Comparison of ENCODE assay signal across 8 mouse cellular contexts in the genomic region with DNA sequence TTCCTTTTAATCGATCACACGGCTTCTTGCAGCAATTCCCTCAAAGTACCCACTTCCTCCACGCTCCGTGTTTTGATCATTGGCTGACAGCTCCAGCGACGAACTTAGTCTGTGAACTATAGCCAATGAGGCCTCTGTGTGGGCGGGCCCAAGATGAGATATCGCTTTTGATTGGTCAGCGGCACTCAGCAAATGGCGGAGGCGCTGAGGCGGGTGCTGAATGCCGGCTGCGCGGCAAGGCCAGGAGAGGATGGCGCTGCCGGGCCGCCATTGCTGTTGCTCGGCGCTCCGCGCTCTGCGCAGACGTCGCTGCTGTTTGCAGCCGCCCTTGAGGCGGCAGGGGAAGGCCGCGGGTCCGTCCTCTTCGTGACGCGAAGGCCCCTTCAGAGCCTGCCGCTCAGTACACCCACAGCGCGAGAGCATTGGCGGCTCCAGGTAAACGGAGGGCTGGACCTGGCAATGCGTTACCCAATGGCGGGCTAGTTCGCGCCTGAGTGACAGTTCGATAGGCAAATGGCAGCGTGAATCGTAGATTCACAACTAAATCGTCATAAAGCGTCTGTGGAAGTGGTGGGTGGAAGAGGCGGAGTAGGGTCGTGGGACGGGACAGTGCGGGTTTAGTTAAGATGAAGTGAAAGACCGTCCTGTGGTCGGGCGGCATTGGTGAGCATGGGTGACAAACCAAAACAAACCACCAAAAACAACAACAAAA. TPM values are rescaled to one million over a fixed set of nuclear protein-coding genes. Genes with fewer than 3 reads are reported as not detected.
DNase-seq lines count a peak whose midpoint lies in the region; ATAC-seq and TF ChIP-seq lines count a peak whose summit lies in the region.

A gene (plus strand): TSS at position 186 of the 712 bp plus-strand sequence.

- peaks cover 19% of the 10 kb centered on the region for H3K27me3 ChIP-seq in E14TG2a.4 (ENCODE audit: insufficient read depth, low read length)
- peaks cover 19% of the 10 kb centered on the region for H3K27me3 ChIP-seq in forebrain, embryonic 12.5 days
- H3K27me3 ChIP-seq in heart, postnatal 0 days (ENCODE audit: control insufficient read depth, insufficient read depth, low read length) = peaks cover 10% of the 10 kb centered on the region
- H3K27me3 ChIP-seq in liver, embryonic 16.5 days (ENCODE audit: control insufficient read depth, insufficient read depth, low read depth, low read length) = peaks cover 1% of the 10 kb centered on the region; the same call in 1 of the 2 replicates
- peaks cover 21% of the 10 kb centered on the region for H3K27me3 ChIP-seq in neural tube, embryonic 13.5 days
- no peaks in the 10 kb centered on the region for H3K27me3 ChIP-seq in testis, adult 2 months (ENCODE audit: control insufficient read depth, insufficient read depth, low read length)

- WGBS in forebrain, embryonic 12.5 days = under 1% methylated on average over 49 of the region's 54 CpGs
- under 1% methylated on average over 54 of the region's 54 CpGs for WGBS in heart, postnatal 0 days
- under 1% methylated on average over 54 of the region's 54 CpGs for WGBS in liver, embryonic 16.5 days (ENCODE audit: insufficient replicate concordance)
- WGBS in neural tube, embryonic 13.5 days = under 1% methylated on average over 54 of the region's 54 CpGs

- TF ChIP-seq CTCF in E14TG2a.4 (conservative IDR thresholded peaks at IDR 0.05; ENCODE audit: low read length) = no peak; the same call in 1 of the 2 replicates
- TF ChIP-seq CTCF in heart, postnatal 0 days (IDR thresholded peaks at IDR 0.05; ENCODE audit: low read depth) = no peak
- TF ChIP-seq CTCF in testis, adult 2 months (IDR thresholded peaks at IDR 0.05; ENCODE audit: control insufficient read depth, insufficient read depth, insufficient replicate concordance, low read depth, low read length) = no peak

- peaks cover 31% of the 10 kb centered on the region for H3K36me3 ChIP-seq in E14TG2a.4 (ENCODE audit: insufficient read depth, low read length)
- 0 out of 2 replicates have a peak, but pooled peaks cover 4% of the 10 kb centered on the region for H3K36me3 ChIP-seq in forebrain, embryonic 12.5 days (replicated peaks)
- H3K36me3 ChIP-seq in heart, postnatal 0 days (replicated peaks; ENCODE audit: control insufficient read depth, insufficient read depth, low read length) = no peaks in the 10 kb centered on the region
- peaks cover 29% of the 10 kb centered on the region for H3K36me3 ChIP-seq in liver, embryonic 16.5 days (ENCODE audit: control insufficient read depth, insufficient read depth)
- no peaks in the 10 kb centered on the region for H3K36me3 ChIP-seq in neural tube, embryonic 13.5 days
- no peaks in the 10 kb centered on the region for H3K36me3 ChIP-seq in testis, adult 2 months (ENCODE audit: control insufficient read depth, insufficient read depth, low read length)

- 0 out of 2 replicates have a peak, but pooled peaks cover 4% of the 10 kb centered on the region for H3K9me3 ChIP-seq in E14TG2a.4 (ENCODE audit: low read length)
- H3K9me3 ChIP-seq in forebrain, embryonic 12.5 days = 0 out of 2 replicates have a peak, but pooled peaks cover 3% of the 10 kb centered on the region
- no peaks in the 10 kb centered on the region for H3K9me3 ChIP-seq in heart, postnatal 0 days (replicated peaks; ENCODE audit: control insufficient read depth, low read length)
- H3K9me3 ChIP-seq in liver, embryonic 16.5 days (replicated peaks; ENCODE audit: control insufficient read depth, low read length) = no peaks in the 10 kb centered on the region
- no peaks in the 10 kb centered on the region for H3K9me3 ChIP-seq in neural tube, embryonic 13.5 days

- TF ChIP-seq POLR2A in testis, adult 2 months (IDR thresholded peaks at IDR 0.05; ENCODE audit: control insufficient read depth, low read depth, low read length) = peak; percentile 71; the same call in 1 of the 2 replicates

- ATAC-seq in forebrain, embryonic 12.5 days (ENCODE audit: low FRiP score) = peak; percentile 98
- peak; percentile 97 for ATAC-seq in heart, postnatal 0 days (ENCODE audit: insufficient read depth, low read depth)
- ATAC-seq in liver, embryonic 16.5 days (ENCODE audit: low read depth) = peak; percentile 95
- peak; percentile 99 for ATAC-seq in neural tube, embryonic 13.5 days (ENCODE audit: low read depth)

- peak; percentile 99 for DNase-seq in c-Kit-positive CD71-positive TER-119-positive erythroid progenitor cells, embryonic 14.5 days (ENCODE audit: low spot score)
- DNase-seq in heart, postnatal 0 days (ENCODE audit: low spot score) = peak; percentile 98
- peak; percentile 98 to 99 for DNase-seq in kidney, postnatal 4 days

- H3K4me1 ChIP-seq in E14TG2a.4 (replicated peaks; ENCODE audit: low read depth, low read length) = peaks cover 45% of the 10 kb centered on the region
- peaks cover 26% of the 10 kb centered on the region for H3K4me1 ChIP-seq in forebrain, embryonic 12.5 days
- peaks cover 5% of the 10 kb centered on the region; the same call in 1 of the 2 replicates for H3K4me1 ChIP-seq in heart, postnatal 0 days (ENCODE audit: control insufficient read depth, insufficient read depth)
- H3K4me1 ChIP-seq in liver, embryonic 16.5 days (ENCODE audit: control insufficient read depth, low read depth, low read length) = peaks cover 41% of the 10 kb centered on the region
- peaks cover 18% of the 10 kb centered on the region for H3K4me1 ChIP-seq in neural tube, embryonic 13.5 days (replicated peaks)
- H3K4me1 ChIP-seq in testis, adult 2 months (ENCODE audit: control insufficient read depth, insufficient read depth, low read length) = peaks cover 8% of the 10 kb centered on the region

- no peak; the same call in 1 of the 2 replicates for TF ChIP-seq EP300 in heart, postnatal 0 days (IDR thresholded peaks at IDR 0.05; ENCODE audit: low read depth)

- H3K4me2 ChIP-seq in forebrain, embryonic 12.5 days = peak within 1 kb of the TSS; percentile 65
- H3K4me2 ChIP-seq in heart, postnatal 0 days (ENCODE audit: low read depth, low read length) = peak within 1 kb of the TSS; percentile 71
- H3K4me2 ChIP-seq in liver, embryonic 16.5 days (ENCODE audit: low read depth, low read length) = peak within 1 kb of the TSS; percentile 89
- H3K4me2 ChIP-seq in neural tube, embryonic 13.5 days = peak within 1 kb of the TSS; percentile 60

- peak within 1 kb of the TSS; percentile 89 for H3K4me3 ChIP-seq in E14TG2a.4 (replicated peaks; ENCODE audit: low read length)
- H3K4me3 ChIP-seq in forebrain, embryonic 12.5 days (replicated peaks) = peak within 1 kb of the TSS; percentile 71
- H3K4me3 ChIP-seq in heart, postnatal 0 days (ENCODE audit: low read depth, low read length) = peak within 1 kb of the TSS; percentile 65
- H3K4me3 ChIP-seq in liver, embryonic 16.5 days (ENCODE audit: low read depth, low read length) = peak within 1 kb of the TSS; percentile 76
- peak within 1 kb of the TSS; percentile 60 for H3K4me3 ChIP-seq in neural tube, embryonic 13.5 days
- peak within 1 kb of the TSS; percentile 94 for H3K4me3 ChIP-seq in testis, adult 2 months (ENCODE audit: control insufficient read depth, low read depth, low read length)

- H3K9ac ChIP-seq in forebrain, embryonic 12.5 days = peak within 1 kb of the TSS; percentile 81
- H3K9ac ChIP-seq in heart, postnatal 0 days (replicated peaks; ENCODE audit: low read depth, low read length) = peak within 1 kb of the TSS; percentile 69
- peak within 1 kb of the TSS; percentile 83 for H3K9ac ChIP-seq in liver, embryonic 16.5 days (ENCODE audit: low read depth, low read length)
- peak within 1 kb of the TSS; percentile 75 for H3K9ac ChIP-seq in neural tube, embryonic 13.5 days

- peak within 1 kb of the TSS; percentile 93 for H3K27ac ChIP-seq in forebrain, embryonic 12.5 days
- peak within 1 kb of the TSS; percentile 95 for H3K27ac ChIP-seq in heart, postnatal 0 days (ENCODE audit: low read depth)
- H3K27ac ChIP-seq in liver, embryonic 16.5 days (ENCODE audit: low read length) = peak within 1 kb of the TSS; percentile 90
- H3K27ac ChIP-seq in neural tube, embryonic 13.5 days (replicated peaks) = peak within 1 kb of the TSS; percentile 94
- peak within 1 kb of the TSS; percentile 95 for H3K27ac ChIP-seq in testis, adult 2 months (ENCODE audit: control insufficient read depth, insufficient read depth, low read depth, low read length)

RNA-seq across cellular contexts. Expression of the gene that starts here (rescaled TPM):
- 7.4 and 9.5 TPM in 2 replicates for polyA plus RNA-seq in forebrain, embryonic 12.5 days (2016; fragmentation: Nextera tagmentation; extraction: Ambion mirVana)
- total RNA-seq in heart, postnatal 0 days (2014; rRNA removed; ENCODE audit: low replicate concordance) = 14.3 and 19.5 TPM in 2 replicates
- 4.6 and 5.1 TPM in 2 replicates for polyA plus RNA-seq in heart, postnatal 0 days (2015; fragmentation: Nextera tagmentation; extraction: Ambion mirVana)
- polyA plus RNA-seq in liver, embryonic 16.5 days (2015; fragmentation: Nextera tagmentation; extraction: Ambion mirVana) = 2.1 and 2.3 TPM in 2 replicates
- polyA plus RNA-seq in neural tube, embryonic 13.5 days (2015; fragmentation: Nextera tagmentation; extraction: Ambion mirVana) = 8.8 and 10.7 TPM in 2 replicates
- polyA plus RNA-seq in testis, adult 2 months (2012; rRNA removed) = 4.7 and 5.1 TPM in 2 replicates

Comparison
In these comparisons a context has a peak if more than half of its experiments do, and no peak if none do; other contexts are left out.
1. Peak in every context shown above with its lines: DNase-seq, ATAC-seq, H3K4me3 ChIP-seq and H3K27ac ChIP-seq.